Mouse (Mus musculus): ENCODE data around the gene Pnma1. TPM values are rescaled to one million over a fixed set of nuclear protein-coding genes. Genes with fewer than 3 reads are reported as not detected.
A peak's percentile ranks its signal among the peaks of the same experiment; 100 is the strongest.

Pnma1 gene
- polyA plus RNA-seq, 1 experiment from 2014 or later: 3.4 TPM

DNA sequence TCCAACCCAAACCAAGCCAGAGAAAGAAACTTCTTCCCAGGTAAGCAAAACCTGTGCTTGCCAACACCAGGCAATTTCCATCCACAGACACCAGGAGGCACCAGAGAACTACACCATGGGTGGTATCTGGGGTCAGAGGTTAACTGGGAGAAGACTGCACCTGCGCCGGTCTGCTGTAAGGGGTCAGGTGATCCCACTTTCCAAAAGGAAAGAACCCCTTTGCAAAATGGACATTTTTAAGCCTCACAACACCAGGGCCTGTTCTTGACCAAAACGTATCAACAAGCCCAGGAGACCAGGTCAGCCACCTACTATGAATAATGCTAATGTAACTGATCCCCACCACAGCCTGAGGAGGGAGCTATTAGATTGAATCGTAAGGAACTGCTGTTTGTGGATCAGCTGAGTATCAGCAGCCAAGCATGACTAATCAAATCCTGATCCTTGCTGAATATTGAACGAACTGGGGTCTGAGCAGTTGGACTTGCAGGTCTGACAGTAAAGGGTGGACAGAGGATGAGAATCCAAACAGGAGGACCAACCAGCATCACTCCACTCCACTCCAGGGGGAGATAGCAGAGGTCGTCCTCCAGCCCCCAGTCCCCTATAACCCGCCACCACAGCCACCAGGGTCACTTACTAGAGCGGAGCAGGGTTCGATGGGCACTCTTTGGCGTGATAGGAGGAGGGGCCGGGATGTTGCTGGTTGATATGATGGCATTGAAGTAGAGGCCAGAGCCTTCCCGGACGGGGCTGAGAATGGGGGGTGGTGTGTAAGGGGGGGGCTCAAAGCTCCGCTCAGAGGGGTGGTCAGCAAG lies 13.5 kb upstream of the Pnma1 start:
- H3K4me3 ChIP-seq (replicated peaks): no peak overlapping the region
- no peak overlapping the region for H3K9ac ChIP-seq
- no peak for ATAC-seq (ENCODE audit: low FRiP score)
- no peaks in the 10 kb centered on the region for H3K9me3 ChIP-seq
- peaks cover 58% of the 10 kb centered on the region for H3K36me3 ChIP-seq (replicated peaks)
- no peaks in the 10 kb centered on the region for H3K27me3 ChIP-seq
- no peak overlapping the region for H3K27ac ChIP-seq
- H3K4me1 ChIP-seq: peaks cover 3% of the 10 kb centered on the region; the same call in 1 of the 2 replicates
- 77% methylated on average over 14 of the region's 14 CpGs for WGBS
- H3K4me2 ChIP-seq: no peak overlapping the region

DNA sequence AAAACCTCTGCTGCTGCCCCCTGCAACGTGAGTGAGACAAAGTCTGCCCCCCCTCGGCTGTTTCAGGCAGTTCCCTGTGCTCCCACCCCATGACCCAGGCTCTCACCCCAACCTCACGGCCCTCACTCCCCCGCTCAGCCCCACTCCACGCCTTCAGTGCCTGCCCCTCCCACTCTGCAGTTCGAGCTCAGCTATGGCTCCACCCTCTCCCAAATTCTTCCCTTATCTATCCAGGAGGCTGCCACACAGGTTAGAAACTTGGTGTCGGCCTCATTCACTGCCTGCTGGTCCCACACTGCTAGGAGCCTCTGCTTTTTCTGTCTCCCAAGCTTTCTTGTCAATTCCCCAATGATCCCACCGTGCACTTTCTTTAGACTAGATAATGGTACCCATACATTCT lies 12.8 kb upstream of the Pnma1 start:
- Histone ChIP-seq H3K27me3 (no peaks in the 10 kb centered on the region), H3K4me3 (replicated peaks) (no peak overlapping the region), H3K9ac (no peak overlapping the region), H3K4me1 (peaks cover 3% of the 10 kb centered on the region; the same call in 1 of the 2 replicates), H3K9me3 (no peaks in the 10 kb centered on the region), H3K27ac (no peak overlapping the region), H3K4me2 (no peak overlapping the region), H3K36me3 (replicated peaks) (peaks cover 65% of the 10 kb centered on the region)
- no peak for ATAC-seq (ENCODE audit: low FRiP score)
- 77% methylated on average over 8 of the region's 8 CpGs for WGBS

DNA sequence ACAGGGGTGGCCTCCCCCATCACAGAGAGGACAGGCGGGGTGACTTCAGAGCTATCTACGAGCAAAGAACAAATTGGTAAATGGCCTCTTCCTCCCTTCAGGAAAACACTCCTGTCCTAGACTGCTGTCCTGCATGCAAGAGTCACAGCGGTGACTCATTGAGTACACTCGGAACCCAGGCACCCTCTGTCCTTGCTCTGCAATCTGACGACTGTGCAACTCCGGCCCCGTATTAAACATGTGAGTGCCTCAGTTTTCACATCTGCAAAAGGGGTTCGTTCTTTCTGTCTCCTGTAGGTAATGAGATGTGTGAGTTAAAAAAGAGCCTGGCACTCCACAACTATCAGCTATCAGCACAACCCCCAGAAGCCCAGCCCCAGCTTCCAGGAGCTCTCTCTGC lies 12.2 kb upstream of the Pnma1 start:
- Histone ChIP-seq H3K9ac (no peak overlapping the region), H3K36me3 (replicated peaks) (peaks cover 70% of the 10 kb centered on the region), H3K9me3 (no peaks in the 10 kb centered on the region), H3K4me3 (replicated peaks) (no peak overlapping the region), H3K27ac (no peak overlapping the region), H3K27me3 (no peaks in the 10 kb centered on the region), H3K4me2 (no peak overlapping the region), H3K4me1 (peaks cover 3% of the 10 kb centered on the region; the same call in 1 of the 2 replicates)
- ATAC-seq (ENCODE audit: low FRiP score): no peak
- 95% methylated on average over 8 of the region's 8 CpGs for WGBS

DNA sequence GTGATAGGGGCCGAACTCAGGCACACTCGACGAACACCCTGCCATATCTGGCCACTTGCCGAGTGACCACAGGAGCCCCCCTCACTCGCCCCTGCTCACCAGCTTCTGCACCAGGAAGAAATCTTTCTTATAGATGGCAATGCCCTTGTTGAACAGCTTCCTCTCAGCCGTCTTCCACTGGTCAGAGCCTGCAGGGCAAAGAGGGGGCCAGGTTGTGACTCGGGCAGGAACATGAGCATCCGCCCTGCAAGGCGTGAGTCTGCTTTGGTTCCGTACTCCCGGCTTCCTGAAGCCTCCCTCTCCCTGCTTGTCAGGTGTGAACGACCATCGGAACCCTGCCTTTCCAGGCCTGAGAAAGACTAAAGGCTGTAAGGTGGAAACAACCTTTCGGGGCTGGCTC lies 9.9 kb upstream of the Pnma1 start:
- ATAC-seq (ENCODE audit: low FRiP score): no peak

DNA sequence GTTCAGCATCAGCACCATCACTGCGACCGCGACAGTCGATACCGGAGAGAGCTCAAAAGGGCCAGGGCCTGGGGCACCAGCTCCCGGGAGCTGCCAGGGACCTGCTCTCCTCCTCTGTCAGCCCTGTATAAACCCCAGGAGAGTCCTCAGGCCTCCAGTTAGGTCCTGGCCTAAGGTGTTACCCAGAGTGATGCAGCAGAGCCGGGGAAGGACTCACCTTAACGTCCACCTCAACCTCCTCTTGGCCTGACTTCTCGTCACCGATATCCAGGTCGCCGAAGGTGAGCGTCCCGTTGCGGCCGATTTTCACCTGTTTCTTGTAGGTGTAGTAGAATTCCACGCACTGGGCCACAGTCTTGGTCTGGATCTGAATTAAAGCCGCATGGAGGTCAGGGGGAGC lies 7.9 kb upstream of the Pnma1 start:
- Histone ChIP-seq H3K4me2 (no peak overlapping the region), H3K4me3 (replicated peaks) (no peak overlapping the region), H3K9ac (no peak overlapping the region), H3K27ac (no peak overlapping the region), H3K27me3 (no peaks in the 10 kb centered on the region), H3K36me3 (replicated peaks) (peaks cover 89% of the 10 kb centered on the region), H3K4me1 (0 out of 2 replicates have a peak, but pooled peaks cover 4% of the 10 kb centered on the region), H3K9me3 (no peaks in the 10 kb centered on the region)
- no peak for ATAC-seq (ENCODE audit: low FRiP score)
- WGBS: 94% methylated on average over 18 of the region's 18 CpGs

More for the DNA sequence above, 9.9 kb upstream of the Pnma1 start:
- Histone ChIP-seq H3K9ac (no peak overlapping the region), H3K4me3 (replicated peaks) (no peak overlapping the region), H3K27ac (no peak overlapping the region), H3K4me2 (no peak overlapping the region), H3K4me1 (peaks cover 3% of the 10 kb centered on the region; the same call in 1 of the 2 replicates), H3K36me3 (replicated peaks) (peaks cover 84% of the 10 kb centered on the region), H3K27me3 (no peaks in the 10 kb centered on the region), H3K9me3 (no peaks in the 10 kb centered on the region)
- 92% methylated on average over 14 of the region's 14 CpGs for WGBS

DNA sequence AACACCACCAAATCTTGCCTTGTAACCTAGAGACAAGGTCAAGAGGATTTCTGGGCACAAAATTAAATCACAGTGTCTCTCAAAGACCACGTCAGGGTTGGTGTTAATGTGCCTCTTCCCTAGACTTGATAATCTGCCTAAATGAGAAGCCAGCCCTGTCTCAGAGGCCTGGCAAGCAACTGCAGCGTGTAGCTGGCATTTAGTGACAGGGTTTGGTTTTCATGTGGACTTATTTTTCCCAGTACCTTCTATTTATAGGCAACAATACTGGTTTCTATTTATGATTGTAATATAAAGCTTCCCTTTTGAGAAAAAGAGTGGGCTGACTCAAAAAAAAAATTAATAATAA lies 7.2 kb upstream of the Pnma1 start:
- H3K27me3 ChIP-seq: no peaks in the 10 kb centered on the region
- peaks cover 87% of the 10 kb centered on the region for H3K36me3 ChIP-seq (replicated peaks)
- H3K9ac ChIP-seq: no peak overlapping the region
- 0 out of 2 replicates have a peak, but pooled peaks cover 4% of the 10 kb centered on the region for H3K4me1 ChIP-seq
- H3K4me2 ChIP-seq: no peak overlapping the region
- H3K4me3 ChIP-seq (replicated peaks): no peak overlapping the region
- no peak for ATAC-seq (ENCODE audit: low FRiP score)
- WGBS: 83% methylated on average over 2 of the region's 2 CpGs
- H3K27ac ChIP-seq: no peak overlapping the region
- no peaks in the 10 kb centered on the region for H3K9me3 ChIP-seq

DNA sequence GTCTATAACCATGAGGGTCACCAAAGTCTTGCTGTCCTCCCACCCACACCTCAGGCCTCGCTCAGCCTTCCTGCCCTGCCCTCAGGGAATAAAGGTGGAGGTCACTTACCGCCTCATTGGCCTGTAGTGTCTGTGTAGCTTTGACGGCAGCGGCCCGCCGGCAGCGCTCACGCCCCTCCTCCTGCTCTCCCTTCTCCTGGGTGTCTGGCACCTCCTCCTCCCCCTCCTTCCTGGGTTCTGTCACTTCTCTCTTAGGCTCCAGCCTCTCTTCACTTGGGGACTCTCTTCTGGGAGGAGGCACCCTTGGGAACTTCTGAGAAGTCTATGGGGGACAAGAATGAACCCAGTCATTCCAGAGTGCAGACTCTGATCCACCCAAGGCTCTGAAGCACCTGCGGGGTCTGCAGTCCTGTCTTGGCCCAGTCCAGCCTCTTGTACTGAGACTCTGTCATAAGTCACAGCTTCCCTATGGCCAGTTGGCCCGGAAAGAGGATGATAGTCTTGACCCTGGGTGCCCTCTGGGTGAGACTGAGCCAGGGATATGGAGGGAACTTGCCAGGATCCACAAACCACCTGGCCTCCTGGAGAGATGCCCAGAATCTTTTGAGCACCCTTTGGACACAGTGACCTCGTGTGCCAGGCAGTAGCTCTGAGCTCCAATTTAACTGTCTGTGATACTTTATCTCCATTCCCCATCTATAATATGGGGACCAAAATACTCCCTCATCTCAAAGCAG lies 6.7 kb upstream of the Pnma1 start:
- Histone ChIP-seq H3K9ac (no peak overlapping the region), H3K4me1 (peaks cover 8% of the 10 kb centered on the region), H3K27me3 (no peaks in the 10 kb centered on the region), H3K4me2 (no peak overlapping the region), H3K36me3 (replicated peaks) (peaks cover 81% of the 10 kb centered on the region), H3K4me3 (replicated peaks) (no peak overlapping the region), H3K9me3 (no peaks in the 10 kb centered on the region), H3K27ac (no peak overlapping the region)
- no peak for ATAC-seq (ENCODE audit: low FRiP score)
- 83% methylated on average over 11 of the region's 11 CpGs for WGBS

DNA sequence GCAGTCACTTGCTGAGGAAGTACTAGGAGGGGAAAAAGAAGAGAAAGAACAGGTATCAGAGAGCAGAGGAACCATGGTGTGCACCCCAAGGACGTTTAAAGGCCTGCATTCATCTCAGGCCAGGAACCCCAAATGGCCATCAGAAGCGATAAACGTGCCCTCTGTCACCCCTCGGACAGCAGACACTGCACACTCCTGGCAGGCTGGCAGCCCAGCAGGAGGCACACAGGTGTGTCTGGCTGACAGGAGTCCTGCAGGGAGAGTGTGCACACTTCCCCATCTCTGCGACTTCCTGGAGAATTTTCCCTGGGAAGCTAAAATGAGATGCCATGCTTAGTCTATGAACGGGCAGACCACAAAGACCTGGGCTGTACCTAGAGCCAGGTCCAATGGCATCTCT lies 5.1 kb upstream of the Pnma1 start:
- peaks cover 20% of the 10 kb centered on the region for H3K4me1 ChIP-seq
- 83% methylated on average over 6 of the region's 6 CpGs for WGBS
- peaks cover 66% of the 10 kb centered on the region for H3K36me3 ChIP-seq (replicated peaks)
- H3K9ac ChIP-seq: no peak overlapping the region
- H3K9me3 ChIP-seq: no peaks in the 10 kb centered on the region
- H3K27me3 ChIP-seq: no peaks in the 10 kb centered on the region
- no peak overlapping the region for H3K27ac ChIP-seq
- H3K4me3 ChIP-seq (replicated peaks): no peak overlapping the region
- ATAC-seq (ENCODE audit: low FRiP score): no peak
- H3K4me2 ChIP-seq: no peak overlapping the region

DNA sequence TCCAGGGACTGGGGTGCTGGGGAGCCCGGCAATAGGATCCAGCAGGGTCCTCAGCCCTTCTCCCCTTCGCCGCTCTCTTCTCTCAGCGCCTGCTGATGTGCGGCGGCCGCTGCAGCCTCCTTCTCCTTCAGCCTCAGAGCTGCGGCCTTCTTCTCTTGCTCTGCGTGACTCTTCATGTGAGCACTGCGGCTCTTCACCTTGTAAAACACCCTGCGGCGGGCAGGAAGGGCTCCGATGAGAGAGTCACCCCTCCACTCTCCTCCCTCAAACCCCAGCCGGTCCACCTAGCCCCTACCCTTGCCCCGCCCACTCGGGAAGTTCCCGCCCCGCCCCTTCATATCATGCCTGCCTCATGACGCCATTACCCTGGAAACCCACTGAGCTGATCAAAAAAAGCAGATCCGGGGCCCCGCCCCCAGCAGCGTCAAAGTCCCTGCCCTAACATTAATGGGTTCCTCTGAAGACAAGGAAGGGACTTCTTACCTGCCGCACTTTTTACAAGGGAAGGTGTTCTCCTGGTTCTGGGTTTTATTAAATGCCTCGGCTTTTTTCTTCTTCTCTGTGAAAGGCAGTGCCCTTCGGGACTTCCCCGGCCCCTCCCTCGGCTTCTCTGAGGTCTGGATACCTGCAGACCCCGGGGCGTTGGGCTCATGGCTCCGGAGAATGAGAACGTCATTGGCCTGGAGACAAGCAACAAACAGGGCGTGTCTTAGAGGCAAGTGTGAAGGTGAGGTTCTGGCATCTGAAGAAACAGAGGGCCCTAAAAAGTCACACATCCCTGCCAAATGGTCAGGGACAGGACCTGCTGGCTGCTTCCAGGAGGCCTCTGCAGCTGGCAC lies 4.3 kb upstream of the Pnma1 start:
- Histone ChIP-seq H3K9ac (no peak overlapping the region), H3K4me3 (replicated peaks) (no peak overlapping the region), H3K36me3 (replicated peaks) (peaks cover 57% of the 10 kb centered on the region), H3K4me1 (peaks cover 27% of the 10 kb centered on the region), H3K27ac (no peak overlapping the region), H3K9me3 (no peaks in the 10 kb centered on the region), H3K4me2 (no peak overlapping the region), H3K27me3 (no peaks in the 10 kb centered on the region)
- ATAC-seq (ENCODE audit: low FRiP score): no peak
- 73% methylated on average over 32 of the region's 32 CpGs for WGBS

DNA sequence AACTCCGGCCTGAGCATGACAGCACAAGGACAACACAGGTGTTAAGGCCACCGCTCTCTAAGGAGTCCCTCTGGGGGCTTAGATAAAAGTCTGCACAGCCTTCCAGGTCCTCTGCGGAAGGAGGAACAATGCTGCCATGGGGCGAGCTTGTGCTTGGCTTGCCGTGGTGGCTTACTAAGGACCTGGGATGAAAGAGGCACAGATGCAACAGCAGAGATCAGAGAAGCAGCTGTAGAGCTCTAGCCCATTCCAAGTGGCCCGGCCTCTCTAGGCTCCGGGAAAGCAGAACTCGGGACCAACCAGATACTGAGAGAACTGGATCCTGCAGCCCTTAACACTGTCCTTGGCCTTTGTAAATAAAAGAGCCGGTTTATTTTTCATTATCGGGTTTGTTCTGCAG lies 3.6 kb upstream of the Pnma1 start:
- H3K27me3 ChIP-seq: no peaks in the 10 kb centered on the region
- no peaks in the 10 kb centered on the region for H3K9me3 ChIP-seq
- 0 out of 2 replicates have a peak overlapping the region, but pooled peaks have one; percentile 2 for H3K27ac ChIP-seq
- no peak for ATAC-seq (ENCODE audit: low FRiP score)
- peaks cover 51% of the 10 kb centered on the region for H3K36me3 ChIP-seq (replicated peaks)
- 91% methylated on average over 10 of the region's 10 CpGs for WGBS
- no peak overlapping the region for H3K4me2 ChIP-seq
- H3K4me1 ChIP-seq: peaks cover 33% of the 10 kb centered on the region
- H3K4me3 ChIP-seq (replicated peaks): no peak overlapping the region
- H3K9ac ChIP-seq: no peak overlapping the region

DNA sequence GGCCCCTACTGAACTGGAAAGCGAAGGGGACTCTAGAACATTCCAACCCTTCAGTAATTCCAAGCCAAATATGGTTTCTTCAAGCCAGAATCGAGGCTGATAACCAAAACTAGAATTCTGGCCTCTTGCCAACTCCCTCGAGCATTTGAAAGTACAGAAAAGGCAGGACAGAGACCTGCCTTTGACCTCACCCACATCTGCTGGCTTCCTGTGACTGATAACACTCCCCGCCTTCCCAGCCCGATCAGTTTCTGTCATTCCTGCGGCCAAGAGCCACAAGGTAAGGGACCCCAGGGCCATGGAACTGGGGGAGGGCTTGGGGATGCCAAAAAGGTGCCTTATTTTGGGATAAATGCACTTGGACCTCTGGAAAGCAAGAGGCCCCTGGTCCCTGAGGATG lies 2.7 kb upstream of the Pnma1 start:
- Histone ChIP-seq H3K4me1 (peaks cover 38% of the 10 kb centered on the region), H3K9ac (no peak overlapping the region), H3K4me3 (replicated peaks) (no peak overlapping the region), H3K9me3 (no peaks in the 10 kb centered on the region), H3K4me2 (no peak overlapping the region), H3K27ac (no peak overlapping the region), H3K27me3 (no peaks in the 10 kb centered on the region), H3K36me3 (replicated peaks) (peaks cover 41% of the 10 kb centered on the region)
- ATAC-seq (ENCODE audit: low FRiP score): no peak
- 85% methylated on average over 6 of the region's 6 CpGs for WGBS

DNA sequence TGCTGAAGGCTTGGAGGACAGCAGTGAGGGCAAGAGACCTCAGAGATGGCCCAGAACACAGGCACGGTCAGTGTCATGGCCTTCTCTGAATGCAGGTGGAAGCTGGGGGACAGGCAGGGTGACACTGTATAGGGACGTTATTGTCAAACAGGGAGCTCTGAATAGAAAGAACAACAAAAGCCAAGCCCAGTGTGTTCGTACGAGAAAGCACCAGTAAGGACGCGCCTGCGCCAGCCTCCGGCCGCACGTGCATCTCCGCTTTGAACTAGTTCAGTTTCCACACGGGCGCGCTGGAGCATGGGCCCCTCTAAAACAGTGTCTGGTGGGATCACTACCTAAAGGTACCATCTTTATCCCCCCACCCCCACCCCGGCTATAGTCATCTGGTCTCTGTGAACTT lies 1.7 kb upstream of the Pnma1 start:
- no peaks in the 10 kb centered on the region for H3K9me3 ChIP-seq
- H3K9ac ChIP-seq: no peak overlapping the region
- H3K4me1 ChIP-seq: peaks cover 38% of the 10 kb centered on the region
- ATAC-seq (ENCODE audit: low FRiP score): no peak
- peak overlapping the region; percentile 3; the same call in 1 of the 2 replicates for H3K27ac ChIP-seq
- H3K27me3 ChIP-seq: no peaks in the 10 kb centered on the region
- H3K36me3 ChIP-seq (replicated peaks): peaks cover 33% of the 10 kb centered on the region
- 55% methylated on average over 15 of the region's 15 CpGs for WGBS
- H3K4me3 ChIP-seq (replicated peaks): no peak overlapping the region
- H3K4me2 ChIP-seq: no peak overlapping the region
